In genomic region chr16:93817371-93817770, GRCm38 (mm10) we compare ENCODE assay signal across 2 mouse cellular contexts.
TF ChIP-seq lines count a peak whose summit lies in the region.

No protein-coding gene starts in this region.

TF ChIP-seq in CH12.LX, 34 proteins besides CTCF, POLR2A, EP300 and RAD21:
- TF ChIP-seq IRF4 (IDR thresholded peaks at IDR 0.05; ENCODE audit: low read depth, low read length) = no peak
- no peak for TF ChIP-seq NELFE (IDR thresholded peaks at IDR 0.05; ENCODE audit: low read depth, low read length)
- no peak for TF ChIP-seq SMC3 (IDR thresholded peaks at IDR 0.05; ENCODE audit: low read depth, low read length)

TF ChIP-seq in ES-E14, 5 proteins besides CTCF, POLR2A, EP300 and RAD21:
- TF ChIP-seq ZC3H11A (IDR thresholded peaks at IDR 0.05; ENCODE audit: borderline replicate concordance, low read depth, low read length) (no peak), MAFK (IDR thresholded peaks at IDR 0.05; ENCODE audit: insufficient read depth, low read depth, low read length) (no peak), HCFC1 (IDR thresholded peaks at IDR 0.05; ENCODE audit: borderline replicate concordance, insufficient read depth, low read length) (no peak), ZNF384 (IDR thresholded peaks at IDR 0.05; ENCODE audit: low read depth, low read length) (no peak), CHD2 (IDR thresholded peaks at IDR 0.05; ENCODE audit: low read depth, low read length) (no peak)
